Mouse (Mus musculus): ENCODE results near the gene Erc1.

DNA sequence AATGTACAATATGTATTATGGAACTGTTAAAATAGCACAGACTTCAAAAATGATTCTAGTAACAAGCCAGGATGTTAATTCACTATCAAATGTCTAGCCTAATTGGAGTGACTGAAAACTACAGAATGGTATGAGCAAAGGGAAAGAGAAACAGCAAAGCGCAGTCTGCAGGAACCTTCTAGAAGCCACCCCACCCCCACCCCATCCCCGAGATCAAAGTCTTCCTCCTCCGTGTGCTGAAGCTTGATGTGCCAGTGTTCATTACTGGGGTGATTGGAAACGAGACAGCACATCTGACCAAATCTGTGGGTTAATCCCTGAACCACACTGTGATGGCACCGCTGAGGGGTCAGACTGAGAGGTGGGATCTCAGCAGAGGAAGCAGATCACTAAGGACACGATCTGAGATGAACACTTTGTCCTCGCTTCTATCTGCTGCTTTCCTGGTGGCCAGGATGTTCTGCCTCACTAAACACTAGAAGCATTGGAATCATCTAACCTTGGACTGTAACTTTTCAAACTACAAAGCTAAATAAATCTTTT, 98.8 kb downstream of the Erc1 start:
- no peak for TF ChIP-seq CTCF (IDR thresholded peaks at IDR 0.05; ENCODE audit: low read depth)
- TF ChIP-seq EP300 (IDR thresholded peaks at IDR 0.05; ENCODE audit: low read depth) = no peak

Measured in liver, postnatal 0 days (tissue).